Mouse (Mus musculus) monocyte, adult 5-6 weeks (primary cell): ENCODE results near the gene Zfp467. TPM values are rescaled to one million over a fixed set of nuclear protein-coding genes. Genes with fewer than 3 reads are reported as not detected.

ENCODE experiments used
- ATAC-seq: fragments of 153-309, 156-312 bp; replicated peaks from 2 replicates; pipeline ENCODE4 v1.8.0; 2017; ENCODE audit warnings: mild to moderate bottlenecking; ENCODE audit not compliant: low TSS enrichment, insufficient number of reproducible peaks, severe bottlenecking, poor library complexity, low FRiP score
- total RNA-seq: library from RNA; stranded (forward); fragments of 200-1000, 200-491, 200-594 nt; gene quantifications from 3 replicates; pipeline ENCODE4 v1.2.3, GENCODE M21; 2017

Zfp467 gene
- 5.4 to 17.3 TPM (median 17.0 TPM) in 3 replicates for total RNA-seq

GRCm38 (mm10) chr6:48445181-48446101, at the start of gene Zfp467:
Gene Zfp467, minus strand, starts transcription at chr6:48445825.
- ATAC-seq = peak; percentile 13; the same call in 1 of the 2 replicates

GRCm38 (mm10) chr6:48493136-48493730, 47.6 kb upstream of the Zfp467 start:
- no peak for ATAC-seq

DNA sequence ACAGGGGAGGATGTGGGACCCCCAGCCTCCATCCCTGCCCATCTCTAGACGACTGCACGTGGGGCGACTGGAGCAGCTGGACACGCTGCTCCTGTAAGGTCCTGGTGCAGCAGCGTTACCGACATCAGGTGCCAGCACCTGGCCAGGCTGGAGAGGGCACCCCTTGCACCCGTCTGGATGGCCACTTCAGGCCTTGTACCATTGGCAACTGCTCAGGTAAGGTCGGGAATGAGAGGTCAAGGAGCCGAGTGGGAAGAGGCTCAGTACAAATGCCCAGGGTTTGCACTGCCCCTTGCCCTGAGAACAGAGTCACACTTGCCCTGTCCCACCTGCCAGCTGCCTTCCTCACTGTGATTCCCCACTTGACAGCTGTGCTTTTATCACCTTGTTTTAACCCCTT, 45.7 kb upstream of the Zfp467 start:
- no peak for ATAC-seq

- ATAC-seq = no peak
These were observed 44.1 kb upstream of the Zfp467 start for GRCm38 (mm10) chr6:48489741-48490140.

DNA sequence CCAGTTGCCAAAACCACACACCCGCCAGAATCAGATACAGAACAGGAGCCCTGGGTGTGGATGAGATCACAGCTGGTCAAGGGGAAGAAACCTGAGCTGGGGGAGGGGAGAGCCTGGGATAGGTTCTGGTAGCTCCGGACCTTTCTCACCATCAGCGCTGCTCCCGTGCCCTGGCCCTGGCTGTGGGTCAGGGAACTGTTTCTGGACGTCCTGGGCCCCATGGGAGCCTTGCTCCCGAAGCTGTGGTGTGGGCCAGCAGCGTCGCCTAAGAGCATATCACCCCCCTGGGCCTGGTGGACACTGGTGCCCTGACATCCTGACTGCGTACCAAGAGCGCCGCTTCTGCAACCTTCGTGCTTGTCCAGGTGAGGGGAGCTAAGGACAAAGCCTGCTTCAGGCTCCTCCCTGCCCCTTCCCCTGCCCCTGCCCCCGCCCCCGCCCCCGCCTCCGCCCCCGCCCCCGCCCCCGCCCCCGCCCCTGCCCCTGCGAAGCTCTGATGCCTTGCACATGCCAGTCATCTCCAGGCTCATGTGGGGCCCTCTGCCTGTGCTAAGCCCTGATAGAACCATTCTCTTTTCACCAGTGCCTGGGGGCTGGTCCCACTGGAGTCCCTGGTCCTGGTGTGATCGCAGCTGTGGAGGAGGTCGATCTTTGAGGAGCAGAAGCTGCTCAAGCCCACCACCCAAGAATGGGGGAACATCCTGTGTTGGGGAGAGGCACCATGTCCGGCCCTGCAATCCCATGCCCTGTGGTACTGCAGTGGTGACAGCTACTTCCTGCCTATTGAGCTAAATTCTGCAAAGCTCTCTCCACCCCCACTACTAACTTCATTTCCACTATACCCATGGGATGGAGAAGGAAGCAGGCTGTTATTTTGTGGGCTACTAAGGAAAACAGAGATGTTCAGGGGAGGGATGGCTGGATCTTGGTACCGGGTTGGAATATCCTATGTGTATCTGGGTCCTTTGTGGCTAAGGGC, 42.4 kb upstream of the Zfp467 start:
- ATAC-seq = no peak

DNA sequence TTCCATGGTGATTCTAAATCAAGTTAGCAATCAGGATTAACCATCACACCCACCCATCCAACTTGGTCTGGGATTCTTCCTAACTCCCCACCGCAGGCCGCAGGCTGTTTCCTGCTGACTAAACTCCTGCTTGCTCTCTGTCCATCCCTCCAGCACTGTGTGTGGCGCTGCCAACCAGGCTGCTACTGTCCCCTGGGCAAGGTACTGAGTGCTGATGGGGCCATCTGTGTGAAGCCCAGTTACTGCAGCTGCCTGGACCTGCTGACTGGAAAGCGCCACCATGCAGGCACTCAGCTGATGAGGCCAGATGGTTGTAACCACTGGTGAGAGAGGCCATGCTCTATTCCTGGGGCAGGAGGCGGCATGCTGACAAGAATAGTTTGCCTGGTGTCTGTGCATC, 36.9 kb upstream of the Zfp467 start:
- ATAC-seq = no peak

DNA sequence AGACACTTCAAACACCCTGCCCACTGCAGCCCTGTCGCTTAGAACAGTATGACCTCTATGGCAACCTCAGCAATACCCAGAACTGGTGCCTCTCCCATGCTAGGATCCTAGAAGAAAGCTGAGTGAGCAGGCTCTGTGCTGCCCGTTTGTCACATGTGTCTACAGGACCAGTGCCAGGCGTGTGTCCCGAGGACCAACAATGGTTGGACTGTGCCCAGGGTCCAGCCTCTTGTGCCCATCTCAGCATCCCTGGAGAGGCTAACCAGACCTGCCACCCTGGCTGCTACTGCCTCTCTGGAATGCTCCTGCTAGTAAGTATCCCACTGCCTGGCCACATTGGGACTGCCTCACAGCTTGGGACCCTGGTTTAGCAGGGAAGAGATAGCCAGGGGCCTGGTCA, 32.8 kb upstream of the Zfp467 start:
- ATAC-seq = no peak

GRCm38 (mm10) chr6:48470739-48471138, 25.1 kb upstream of the Zfp467 start:
- no peak for ATAC-seq

DNA sequence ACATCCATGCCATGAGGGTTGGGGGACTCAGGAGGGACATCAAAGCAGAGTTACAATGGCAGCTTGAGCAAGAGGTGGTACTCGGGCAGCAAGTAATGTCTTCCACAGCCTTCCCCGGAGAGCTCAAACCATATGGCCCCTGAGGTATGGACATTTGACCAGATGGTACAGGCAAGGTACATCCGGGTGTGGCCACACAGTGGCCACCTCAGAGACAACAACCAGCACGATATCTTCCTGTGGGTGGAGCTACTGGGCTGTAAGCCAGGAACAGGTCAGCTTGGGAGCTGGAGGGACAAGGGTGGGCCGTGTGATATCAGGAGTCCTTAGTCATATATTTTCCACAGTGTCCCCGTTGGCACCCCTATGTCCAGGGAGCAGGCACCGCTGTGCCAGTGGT, 21.9 kb upstream of the Zfp467 start:
- ATAC-seq = no peak

DNA sequence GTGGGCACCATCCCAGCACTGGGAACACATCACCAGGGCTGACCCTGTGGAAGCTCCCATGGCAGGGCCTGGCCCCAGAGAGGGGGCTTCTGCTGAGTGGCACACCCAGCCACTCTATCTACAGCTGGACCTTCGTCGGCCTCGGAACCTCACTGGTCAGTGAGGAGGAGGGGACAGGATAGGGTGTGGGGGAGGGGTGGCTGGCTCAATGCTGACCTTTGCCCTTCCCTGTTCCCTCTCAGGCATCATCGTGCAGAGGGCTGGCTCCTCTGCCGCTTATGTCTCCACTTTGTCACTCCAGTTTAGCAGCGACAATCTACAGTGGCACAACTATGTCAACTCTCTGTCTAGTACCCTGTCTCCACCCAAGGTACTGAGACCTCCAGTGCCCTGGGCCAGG, 21.1 kb upstream of the Zfp467 start:
- no peak for ATAC-seq

DNA sequence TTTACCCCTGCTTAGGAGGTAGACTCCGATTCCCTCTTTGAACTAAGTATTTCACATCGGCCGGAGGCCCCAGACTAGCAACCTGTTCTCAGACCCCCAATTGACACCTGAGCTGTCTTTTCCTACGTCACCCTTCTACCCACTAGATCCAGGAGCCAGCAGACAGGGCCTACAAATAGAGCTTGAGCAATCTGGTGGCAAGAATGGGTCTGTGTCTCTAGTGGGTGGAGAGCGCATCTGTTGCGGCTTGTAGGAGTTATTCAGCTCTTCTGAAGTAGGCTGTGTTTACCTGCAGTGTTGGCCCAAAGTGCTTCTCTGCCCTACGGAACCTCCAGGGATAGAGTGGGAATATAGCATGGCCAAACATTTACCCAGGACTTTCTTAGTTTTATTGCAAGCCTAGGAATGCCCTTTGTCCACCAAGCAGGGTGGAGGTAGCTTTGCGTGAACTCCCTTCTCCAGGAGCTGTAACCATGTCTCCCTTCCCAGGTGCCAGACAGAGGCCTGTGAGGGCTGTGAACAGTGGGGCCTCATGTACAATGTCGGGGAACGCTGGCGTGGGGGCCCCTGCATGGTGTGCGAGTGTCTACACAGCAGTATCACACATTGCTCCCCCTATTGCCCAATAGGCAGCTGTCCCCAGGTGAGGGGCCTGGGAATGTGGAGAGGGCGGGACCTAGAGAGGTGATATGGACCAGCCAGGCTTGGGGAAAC, 19.5 kb upstream of the Zfp467 start:
- no peak for ATAC-seq

- ATAC-seq = no peak
These were observed 7.1 kb upstream of the Zfp467 start for GRCm38 (mm10) chr6:48452771-48453170.

GRCm38 (mm10) chr6:48452151-48452550, 6.5 kb upstream of the Zfp467 start:
- ATAC-seq = no peak

GRCm38 (mm10) chr6:48448527-48448926, 2.9 kb upstream of the Zfp467 start:
- ATAC-seq = no peak

GRCm38 (mm10) chr6:48447929-48448328, 2.3 kb upstream of the Zfp467 start, which contains the start of gene Sspo:
Gene Sspo, plus strand, starts transcription at chr6:48448229.
- ATAC-seq = no peak

- no peak for ATAC-seq
These were observed 1.3 kb upstream of the Zfp467 start for GRCm38 (mm10) chr6:48446896-48447295.

GRCm38 (mm10) chr6:48446256-48446655, 631 bp upstream of the Zfp467 start:
- ATAC-seq = no peak
